Mouse (Mus musculus) ES-E14 (cell line): ENCODE data around the gene Olfr108.

ENCODE experiments used
- CHD2 ChIP-seq: IDR thresholded peaks from 2 replicates; pipeline ENCODE4 v1.6.1; 2014; ENCODE audit warnings: mild to moderate bottlenecking, low read depth, low read length, inconsistent platforms
- HCFC1 ChIP-seq: IDR thresholded peaks from 2 replicates; pipeline ENCODE4 v1.6.1; 2012; ENCODE audit warnings: low read length, inconsistent platforms, borderline replicate concordance; ENCODE audit not compliant: insufficient read depth
- MAFK ChIP-seq: IDR thresholded peaks from 2 replicates; pipeline ENCODE4 v1.6.1; 2014; ENCODE audit warnings: mild to moderate bottlenecking, low read depth, low read length, inconsistent platforms; ENCODE audit not compliant: insufficient read depth
- ZNF384 ChIP-seq: IDR thresholded peaks from 2 replicates; pipeline ENCODE4 v1.6.1; 2012; ENCODE audit warnings: low read depth, low read length, inconsistent platforms

DNA sequence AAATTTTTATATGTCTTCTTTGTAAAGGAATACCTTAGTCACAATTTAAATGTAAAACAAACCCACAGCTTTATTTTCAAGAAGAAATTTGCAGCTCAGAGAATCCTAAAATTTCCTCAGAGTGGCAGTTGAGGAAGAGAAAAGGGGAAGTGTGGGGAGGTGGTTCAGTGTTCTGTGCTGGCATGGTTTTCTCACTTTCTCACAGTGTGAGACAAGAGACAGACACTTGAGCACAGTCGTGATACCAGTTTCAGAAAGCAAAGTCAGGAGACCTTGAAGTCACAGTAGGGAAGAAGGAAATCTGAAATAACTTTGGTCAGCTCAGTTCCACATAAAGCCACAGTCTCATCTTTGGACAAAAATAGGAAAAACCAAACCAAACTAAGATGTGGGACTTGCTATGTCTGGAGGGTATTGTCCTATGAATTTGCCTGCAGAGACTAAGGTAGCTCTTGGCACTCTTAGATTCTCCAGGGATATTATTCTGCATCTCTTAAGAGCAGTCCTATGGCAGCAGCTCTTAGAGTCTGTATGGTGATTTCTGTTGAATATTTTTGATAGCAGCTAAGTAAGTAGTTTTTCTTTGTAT, 46.7 kb downstream of the Olfr108 start, which contains the start of gene Olfr110:
- TF ChIP-seq HCFC1, result no peak
- TF ChIP-seq CHD2, result no peak
- TF ChIP-seq ZNF384, result no peak
- no peak for TF ChIP-seq MAFK
